Mouse (Mus musculus): ENCODE results near the gene Gfm2.
"Not testable (repeated sequence)": the region's sequence is repeated elsewhere in the genome, so short reads cannot be mapped to it uniquely, and the experiment has no call there.

The Gfm2 gene

DNA sequence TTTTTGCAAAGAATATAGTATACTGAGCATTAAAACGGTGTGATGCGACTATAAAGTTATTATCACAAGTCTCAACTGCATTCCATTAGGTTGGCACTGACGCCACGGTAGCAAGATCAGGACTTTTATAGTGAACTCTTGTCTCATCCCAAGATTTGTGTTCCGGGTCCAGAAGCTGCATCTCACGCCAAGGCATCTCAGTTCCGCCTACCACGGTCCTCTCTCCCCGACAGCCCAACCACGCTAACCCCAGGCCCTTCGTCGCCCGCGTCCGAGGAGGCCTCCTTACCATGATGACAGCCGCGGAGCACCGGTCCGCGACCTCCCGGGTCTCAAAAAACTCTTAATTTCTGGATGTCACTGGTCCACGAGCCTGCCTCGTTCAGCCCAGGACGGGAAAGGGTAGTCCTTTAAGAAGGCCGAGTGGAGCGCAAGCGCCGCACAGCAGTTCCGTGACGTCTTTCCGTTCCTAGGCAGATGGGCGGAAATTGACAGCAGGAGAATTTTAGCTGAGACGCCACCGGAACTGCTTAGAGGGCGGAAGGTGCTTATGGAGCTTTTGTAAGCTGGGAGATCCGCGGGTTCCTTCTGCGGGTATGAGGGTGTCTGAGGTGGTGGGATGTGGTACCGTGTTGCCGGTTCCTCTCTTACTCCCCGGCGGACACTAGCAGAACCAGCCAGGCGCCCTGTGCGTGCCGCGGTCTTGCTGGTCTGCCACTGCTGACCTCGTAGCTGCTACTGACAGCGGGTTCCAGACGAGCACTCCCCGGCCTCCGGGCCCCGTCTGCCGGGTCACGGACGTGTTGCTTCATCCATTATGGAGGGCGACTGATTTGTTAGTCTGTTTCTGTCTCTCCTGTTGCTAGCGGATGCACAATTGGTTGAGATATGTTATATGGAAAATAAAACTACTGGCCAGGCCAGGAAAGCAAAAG lies at the start of gene Gfm2, which contains the start of gene Nsa2:
Gfm2 (plus strand) TSS at position 472 of the 935 bp plus-strand sequence.
Nsa2 (minus strand) TSS at position 472 of the 935 bp plus-strand sequence.
- in situ Hi-C loops (cut with MboI, MseI) = loop anchor here (25.0 kb wide), 1 partner anchor 1125 kb away; the partner anchor contains the start of genes Ankra2 and Utp15

DNA sequence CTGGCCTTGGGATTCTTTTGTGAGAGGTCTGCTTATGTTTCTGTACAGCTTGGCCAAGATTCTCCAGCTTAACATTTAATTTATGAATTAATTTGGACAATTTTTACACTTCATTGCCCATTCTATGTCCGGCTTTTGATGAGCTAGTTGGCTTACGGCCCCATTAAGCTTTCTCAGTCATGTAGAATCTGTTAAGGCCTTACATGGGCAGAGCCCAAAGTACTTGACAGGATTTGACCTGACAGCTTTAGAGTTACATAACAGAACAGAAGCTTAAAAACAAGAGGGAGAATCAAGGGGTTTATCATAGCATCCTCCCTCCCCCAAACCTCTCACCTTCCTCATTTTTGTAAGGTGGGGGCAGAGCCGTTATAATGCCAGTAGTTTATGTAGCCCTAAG lies 49.6 kb upstream of the Gfm2 start:
- in situ Hi-C loops (cut with MboI, MseI) = no loop called here

DNA sequence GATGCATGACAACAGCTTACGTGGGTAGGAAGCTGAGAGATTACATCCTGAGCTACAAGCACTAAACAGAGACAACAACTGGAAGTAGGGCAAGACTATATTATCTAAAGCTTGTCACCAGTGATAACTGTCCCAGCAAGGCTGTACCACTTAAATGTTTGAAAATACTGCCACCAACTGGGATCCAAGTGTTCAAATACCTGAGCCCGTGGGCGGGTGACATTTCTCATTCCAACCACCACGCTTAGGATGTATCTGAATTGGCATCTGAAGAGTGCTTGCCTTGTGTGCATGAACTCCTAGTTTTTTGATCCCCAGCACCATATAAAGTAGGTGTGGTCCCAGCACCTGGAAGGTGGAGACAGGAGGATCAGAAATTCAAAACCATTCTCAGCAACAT lies 42.0 kb upstream of the Gfm2 start:
- in situ Hi-C loops (cut with MboI, MseI) = no loop called here

DNA sequence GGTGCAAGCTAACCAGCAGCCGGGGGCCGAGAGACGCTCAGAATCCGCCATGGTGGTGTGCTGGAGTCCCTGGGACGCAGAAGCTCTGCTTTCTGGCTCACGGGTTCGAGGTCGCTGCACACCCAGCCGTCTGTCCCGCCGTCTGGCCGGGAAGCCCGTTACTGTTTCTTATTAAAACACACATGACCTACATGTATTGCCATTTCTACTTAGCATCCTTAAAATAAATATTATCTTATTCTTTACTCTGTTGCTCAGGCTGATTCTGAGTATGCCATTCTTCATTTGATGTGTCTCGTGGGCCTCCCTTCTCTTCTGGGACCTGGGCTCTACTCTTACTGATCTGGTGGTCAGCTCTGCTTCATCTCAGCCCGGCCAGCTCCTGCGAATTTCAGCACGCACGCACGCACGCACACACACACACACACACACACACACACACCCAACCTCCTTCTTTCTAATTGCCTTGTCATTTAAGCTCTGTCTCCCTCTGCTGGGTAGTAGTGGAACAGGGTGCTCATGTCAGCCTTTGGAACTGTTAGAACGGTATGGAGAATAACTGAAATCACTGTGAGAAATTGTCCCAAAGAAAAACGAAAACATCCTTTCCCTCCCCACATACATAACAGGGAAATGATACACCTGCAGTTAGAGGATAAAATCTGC lies 38.4 kb upstream of the Gfm2 start, which contains the start of gene Gm6169:
Gm6169 (minus strand) TSS at position 51 of the 666 bp plus-strand sequence.
- in situ Hi-C loops (cut with MboI, MseI) = no loop called here

- in situ Hi-C loops (cut with MboI, MseI) = no loop called here
These were observed 32.7 kb upstream of the Gfm2 start for GRCm38 (mm10) chr13:97104996-97105395.

DNA sequence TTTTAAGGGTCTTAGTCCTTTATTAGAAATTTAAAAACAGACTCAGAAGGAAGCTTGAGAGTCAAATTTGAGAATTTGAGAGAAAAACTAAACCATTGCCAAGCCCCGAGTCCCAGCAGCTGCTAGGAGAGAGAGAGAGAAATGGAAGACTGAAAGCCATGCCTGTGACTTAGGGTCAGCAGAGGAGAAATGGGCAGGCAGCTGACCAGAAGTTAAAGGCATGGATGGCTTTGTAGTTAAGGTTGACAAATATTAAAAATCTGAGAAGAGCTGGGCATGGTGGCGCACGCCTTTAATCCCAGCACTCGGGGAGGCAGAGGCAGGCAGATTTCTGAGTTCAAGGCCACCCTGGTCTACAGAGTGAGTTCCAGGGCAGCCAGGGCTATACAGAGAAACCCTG lies 30.0 kb upstream of the Gfm2 start:
- in situ Hi-C loops (cut with MboI, MseI) = not testable (repeated sequence)

DNA sequence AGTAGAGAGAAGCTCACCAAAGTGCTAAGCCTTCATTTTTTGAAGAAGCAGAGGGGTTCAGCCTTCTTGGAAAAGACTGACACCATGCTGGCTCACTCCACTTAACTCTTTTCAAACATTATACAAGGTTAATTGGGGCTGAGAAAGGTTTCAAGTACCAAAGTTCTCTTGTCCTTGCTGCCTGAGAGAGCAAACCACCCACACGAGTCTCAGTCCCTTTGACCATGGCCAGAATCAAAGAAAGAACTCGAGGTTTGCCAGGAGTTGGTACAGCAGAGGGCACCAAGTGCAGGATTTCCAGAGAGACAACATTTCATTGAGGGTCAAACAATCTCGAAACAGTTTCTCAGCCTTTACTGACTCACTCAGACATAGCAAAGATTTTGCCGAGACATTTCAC lies 28.7 kb upstream of the Gfm2 start:
- in situ Hi-C loops (cut with MboI, MseI) = no loop called here

- in situ Hi-C loops (cut with MboI, MseI) = no loop called here
These were observed 16.4 kb upstream of the Gfm2 start for GRCm38 (mm10) chr13:97121341-97121740.

DNA sequence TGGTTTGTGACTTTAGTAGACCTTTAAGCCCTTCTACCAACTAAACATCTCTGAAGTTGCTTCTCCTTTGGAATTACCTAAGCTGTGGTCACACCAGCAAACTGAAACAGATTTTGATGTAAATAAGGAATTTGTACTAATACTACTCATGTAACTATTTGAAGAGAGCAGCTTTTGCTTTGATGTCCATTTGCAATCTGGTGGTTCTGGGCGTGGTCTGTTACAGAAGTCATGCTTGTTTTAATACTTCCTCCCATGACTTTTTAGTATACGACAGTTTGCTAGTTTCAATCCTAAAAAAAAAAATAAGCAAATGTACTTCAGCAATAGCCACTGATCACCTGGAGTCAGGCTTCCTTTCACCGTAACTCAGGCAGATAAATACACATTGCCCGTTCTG lies 8.1 kb upstream of the Gfm2 start:
- in situ Hi-C loops (cut with MboI, MseI) = loop anchor here (25.0 kb wide), 1 partner anchor 1133 kb away; the partner anchor contains the start of genes Ankra2 and Utp15

DNA sequence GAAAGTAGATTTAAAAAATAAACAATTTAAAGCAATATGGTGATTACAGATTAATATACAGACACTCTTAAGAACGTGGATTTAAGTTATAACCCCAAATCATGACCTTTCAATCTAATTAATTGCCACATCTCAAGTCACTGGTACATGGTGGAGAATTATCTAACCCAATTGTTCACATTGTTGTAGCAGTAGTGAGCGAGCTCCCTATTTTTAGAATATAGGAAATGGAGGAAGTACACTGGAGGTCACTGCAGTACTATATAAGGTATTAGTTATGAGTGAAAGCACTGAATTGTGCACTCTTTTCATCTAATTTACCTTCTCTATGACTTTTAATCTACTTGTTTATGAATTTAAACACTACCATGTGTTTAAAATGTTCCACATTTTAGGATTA lies 7.3 kb upstream of the Gfm2 start:
- in situ Hi-C loops (cut with MboI, MseI) = loop anchor here (25.0 kb wide), 1 partner anchor 1132 kb away; the partner anchor contains the start of genes Ankra2 and Utp15

- in situ Hi-C loops (cut with MboI, MseI) = loop anchor here (25.0 kb wide), 1 partner anchor 1124 kb away; the partner anchor contains the start of genes Ankra2 and Utp15
These were observed 731 bp downstream of the Gfm2 start for GRCm38 (mm10) chr13:97138404-97138931.

- in situ Hi-C loops (cut with MboI, MseI) = loop anchor here (25.0 kb wide), 1 partner anchor 1120 kb away; the partner anchor contains the start of genes Ankra2 and Utp15
These were observed 4.6 kb downstream of the Gfm2 start for GRCm38 (mm10) chr13:97142321-97142720.

- in situ Hi-C loops (cut with MboI, MseI) = loop anchor here (25.0 kb wide), 1 partner anchor 1116 kb away; the partner anchor contains the start of genes Ankra2 and Utp15
These were observed 8.1 kb downstream of the Gfm2 start for GRCm38 (mm10) chr13:97145834-97146233.

DNA sequence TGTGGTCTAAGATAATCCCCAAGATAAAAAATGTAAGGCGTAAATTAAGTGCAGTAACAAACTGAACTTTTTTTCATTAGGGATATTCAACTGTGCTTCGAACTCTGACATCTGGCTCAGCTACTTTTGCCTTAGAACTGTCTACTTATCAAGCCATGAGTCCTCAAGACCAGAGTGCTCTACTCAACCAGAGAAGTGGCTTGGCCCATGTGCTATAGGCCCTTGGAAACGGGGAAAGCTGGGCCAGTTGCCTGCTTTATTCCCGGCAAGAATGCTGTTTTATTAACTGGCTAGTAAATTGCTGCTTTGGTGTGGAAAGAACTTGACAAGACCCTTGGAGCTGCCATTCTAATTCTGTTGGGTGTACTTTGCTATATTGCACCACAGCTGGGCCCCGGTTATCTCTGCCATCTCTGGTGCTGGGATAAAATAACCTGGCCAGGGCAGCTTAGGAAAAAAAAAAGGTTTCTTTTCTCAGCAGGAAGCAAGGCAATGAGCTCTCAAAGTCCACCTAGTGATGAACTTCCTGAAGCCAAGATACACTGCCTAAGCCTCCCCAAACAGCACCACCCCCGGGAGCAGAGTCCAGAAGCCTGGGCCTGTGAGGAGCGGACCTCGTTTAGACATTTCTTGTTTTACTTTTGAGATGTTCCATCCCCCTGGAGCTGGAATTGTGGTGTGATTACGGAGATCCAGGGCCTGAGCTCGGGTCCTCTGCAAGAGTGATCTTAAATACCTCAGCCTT lies 38.0 kb downstream of the Gfm2 start:
- in situ Hi-C loops (cut with MboI, MseI) = no loop called here

DNA sequence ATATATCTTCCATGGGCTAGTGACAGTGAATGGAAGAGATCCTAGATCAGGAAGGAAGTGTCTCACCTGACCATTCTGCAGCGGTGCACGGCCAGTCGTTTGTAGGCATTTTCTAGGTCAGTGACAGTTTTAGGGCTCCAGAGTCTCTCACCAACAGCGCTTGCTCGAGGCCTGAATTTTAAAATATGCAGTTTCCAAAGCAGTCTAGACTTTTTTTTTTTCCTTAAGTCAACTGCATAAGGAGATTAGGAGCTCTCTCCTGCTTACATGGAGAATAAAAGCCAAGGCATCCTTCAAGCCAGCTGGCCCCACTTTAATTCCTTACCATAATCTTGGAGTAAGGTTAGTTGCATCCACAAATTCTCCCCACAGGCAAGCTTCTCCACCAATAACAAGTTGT lies 39.0 kb downstream of the Gfm2 start:
- in situ Hi-C loops (cut with MboI, MseI) = no loop called here

- in situ Hi-C loops (cut with MboI, MseI) = no loop called here
These were observed 41.2 kb downstream of the Gfm2 start for GRCm38 (mm10) chr13:97178943-97179342.

DNA sequence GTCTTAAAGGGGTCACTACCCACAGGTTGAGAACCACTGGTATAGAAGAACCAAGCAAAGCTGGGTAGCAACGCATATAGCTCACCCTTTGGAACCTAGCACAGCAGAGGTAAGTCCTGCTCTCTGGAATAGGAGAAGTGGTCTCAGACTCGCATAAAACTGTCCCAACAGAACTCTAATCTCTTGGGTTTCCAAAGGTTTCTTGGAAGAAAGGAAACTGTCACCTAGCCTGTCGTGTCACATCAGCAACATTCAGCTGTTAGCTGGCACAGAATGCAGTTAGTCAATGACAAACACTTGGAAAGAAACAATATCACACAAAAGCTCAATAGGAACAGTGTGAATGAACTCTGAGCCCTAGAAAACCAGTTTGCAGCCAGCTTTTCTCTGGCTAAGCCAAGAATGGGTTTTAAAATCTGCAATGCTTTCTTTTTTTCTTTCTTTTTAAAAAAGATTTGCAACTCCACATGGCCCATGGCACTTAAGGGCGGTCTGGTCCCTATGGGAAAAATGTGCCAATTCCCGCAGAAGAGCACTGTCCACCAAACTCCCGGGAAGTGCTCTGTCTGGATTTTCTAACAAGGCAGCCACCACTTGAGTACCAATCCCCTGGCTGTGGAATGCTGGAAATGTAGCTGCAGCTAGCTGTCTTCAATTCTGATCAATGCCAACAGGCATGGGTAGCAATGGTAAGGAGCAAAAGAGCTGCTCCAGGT lies 42.5 kb downstream of the Gfm2 start:
- in situ Hi-C loops (cut with MboI, MseI) = no loop called here

GRCm38 (mm10) chr13:97182821-97183220 lies 45.1 kb downstream of the Gfm2 start:
- in situ Hi-C loops (cut with MboI, MseI) = no loop called here

DNA sequence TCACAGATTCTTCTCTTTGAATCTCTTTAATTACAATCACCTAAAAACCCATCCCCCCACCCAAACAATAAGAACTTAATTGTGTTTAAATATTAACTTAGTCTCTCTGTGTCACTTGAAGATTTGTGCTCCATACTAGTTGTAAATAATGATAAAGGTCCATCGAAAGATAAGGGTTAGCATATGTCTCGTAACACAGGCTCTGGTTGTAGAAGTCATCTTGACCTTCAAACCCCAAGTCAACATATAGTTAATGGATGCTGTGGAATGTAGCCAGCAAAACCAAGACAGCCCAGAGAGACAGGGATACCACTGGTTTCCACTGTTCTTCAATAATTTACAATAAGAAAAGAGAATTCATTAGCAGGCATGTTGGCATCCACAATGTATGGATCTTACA lies 46.4 kb downstream of the Gfm2 start:
- in situ Hi-C loops (cut with MboI, MseI) = no loop called here

DNA sequence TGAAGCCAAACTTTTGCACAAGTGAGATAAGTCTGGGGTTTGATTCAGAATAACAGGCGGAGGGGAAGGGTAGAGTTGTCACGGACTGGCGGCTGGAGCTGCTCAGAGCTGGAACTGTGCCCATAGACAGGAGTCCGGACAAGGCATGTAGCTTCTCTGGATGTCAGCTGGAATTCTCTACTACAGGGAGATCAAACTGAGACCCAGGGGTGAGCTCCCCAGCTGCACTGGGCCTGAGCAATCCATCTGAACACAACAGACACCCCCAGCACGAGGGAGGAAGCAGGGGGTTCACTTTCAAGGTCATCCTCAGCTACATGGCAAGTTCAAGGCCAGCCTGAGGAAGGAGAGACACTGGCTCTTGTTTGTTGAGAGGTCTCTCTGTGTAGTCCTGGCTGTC lies 46.9 kb downstream of the Gfm2 start:
- in situ Hi-C loops (cut with MboI, MseI) = no loop called here

All from T-helper 2 cell (primary cell).